Mouse (Mus musculus): ENCODE results near the gene Kif1bp.
A peak's percentile ranks its signal among the peaks of the same experiment; 100 is the strongest.
"Not testable (repeated sequence)": the region's sequence is repeated elsewhere in the genome, so short reads cannot be mapped to it uniquely, and the experiment has no call there.

The Kif1bp gene

GRCm38 (mm10) chr10:62508459-62508858, 69.8 kb downstream of the Kif1bp start:
- DNase-seq = no peak

GRCm38 (mm10) chr10:62507591-62508308, 70.5 kb downstream of the Kif1bp start:
- no peak for DNase-seq

GRCm38 (mm10) chr10:62507071-62507470, 71.2 kb downstream of the Kif1bp start:
- no peak for DNase-seq

- DNase-seq = no peak
These were observed 72.2 kb downstream of the Kif1bp start for GRCm38 (mm10) chr10:62506019-62506556.

GRCm38 (mm10) chr10:62505224-62505983, 72.9 kb downstream of the Kif1bp start:
- no peak for DNase-seq

GRCm38 (mm10) chr10:62503836-62504628, 74.2 kb downstream of the Kif1bp start:
- no peak for DNase-seq

GRCm38 (mm10) chr10:62503353-62503752, 74.9 kb downstream of the Kif1bp start:
- DNase-seq = no peak

GRCm38 (mm10) chr10:62501951-62502350, 76.3 kb downstream of the Kif1bp start:
- no peak for DNase-seq

- DNase-seq = no peak
These were observed 77.2 kb downstream of the Kif1bp start for GRCm38 (mm10) chr10:62500916-62501615.

GRCm38 (mm10) chr10:62500088-62500915, 78.0 kb downstream of the Kif1bp start:
- DNase-seq = peak; percentile 34 to 57

- DNase-seq = not testable (repeated sequence)
These were observed 86.6 kb downstream of the Kif1bp start for GRCm38 (mm10) chr10:62491681-62492080.
